Mouse (Mus musculus) embryonic facial prominence, embryonic 13.5 days (tissue): ENCODE results near the gene Ypel5. TPM values are rescaled to one million over a fixed set of nuclear protein-coding genes. Genes with fewer than 3 reads are reported as not detected.

Experiments
- ATAC-seq: fragments of 200-750 bp; cut with Nextera tagmentation; 2 replicates; pipeline ENCODE4 v1.8.0; 2017; ENCODE audit warnings: low read depth; ENCODE audit not compliant: insufficient number of reproducible peaks, insufficient read depth, low FRiP score, low TSS enrichment
- H3K27ac ChIP-seq: fragments of 300-500 bp; sonication (generic); 2 replicates; pipeline ENCODE4 v1.5.1; 2015; ENCODE audit warnings: moderate library complexity, mild to moderate bottlenecking, inconsistent platforms
- H3K27me3 ChIP-seq: fragments of 300-500 bp; sonication (generic); 2 replicates; pipeline ENCODE4 v1.6.1; 2015; ENCODE audit warnings: mild to moderate bottlenecking, inconsistent platforms
- H3K36me3 ChIP-seq: fragments of 300-500 bp; sonication (generic); 2 replicates; pipeline ENCODE4 v1.6.1; 2015; ENCODE audit warnings: mild to moderate bottlenecking, inconsistent platforms
- H3K4me1 ChIP-seq: fragments of 300-500 bp; sonication (generic); 2 replicates; pipeline ENCODE4 v1.6.1; 2015; ENCODE audit warnings: inconsistent platforms
- H3K4me2 ChIP-seq: fragments of 300-500 bp; sonication (generic); 2 replicates; pipeline ENCODE4 v1.6.1; 2015; ENCODE audit warnings: moderate library complexity, mild to moderate bottlenecking, inconsistent platforms
- H3K4me3 ChIP-seq: fragments of 300-500 bp; sonication (generic); 2 replicates; pipeline ENCODE4 v1.5.1; 2015; ENCODE audit warnings: mild to moderate bottlenecking, inconsistent platforms
- H3K9ac ChIP-seq: fragments of 300-500 bp; sonication (generic); 2 replicates; pipeline ENCODE4 v1.6.1; 2015; ENCODE audit warnings: mild to moderate bottlenecking, inconsistent platforms
- H3K9me3 ChIP-seq: fragments of 300-500 bp; sonication (generic); 2 replicates; pipeline ENCODE4 v1.6.1; 2016; ENCODE audit warnings: inconsistent platforms
- WGBS: fragments of 180-500 bp; shearing (Covaris S2); methylation state at CpG from one replicate; pipeline ENCODE4 v1.1.7; 2015; ENCODE audit warnings: mixed read lengths; 5-methylcytosine and 5-hydroxymethylcytosine counted together
- polyA plus RNA-seq: library from polyadenylated mRNA; unstranded; fragments of >200 nt; fragmentation: Nextera tagmentation; extraction: Ambion mirVana; gene quantifications from 2 replicates; pipeline ENCODE4 v1.2.1, GENCODE M21; 2015

The Ypel5 gene
- polyA plus RNA-seq, 1 experiment from 2014 or later = 48.1 TPM

DNA sequence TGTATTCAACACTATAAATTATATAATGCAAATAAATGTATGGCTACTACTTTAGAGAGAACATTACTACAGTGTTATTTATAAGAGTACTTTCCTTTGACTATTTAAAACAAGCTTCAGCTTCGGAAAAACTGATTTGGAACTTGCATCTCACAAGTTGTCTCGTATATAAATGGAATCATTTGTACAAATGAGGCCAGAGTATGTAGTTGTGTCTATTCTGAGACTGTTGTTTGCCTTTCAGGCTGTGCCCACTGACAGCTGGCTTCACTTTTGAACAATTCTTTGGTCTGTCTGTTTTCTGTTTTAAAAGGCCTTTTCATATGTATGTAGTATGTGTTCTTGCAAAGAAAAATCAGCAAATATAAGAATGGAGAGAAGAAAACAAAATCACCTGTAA lies 16.5 kb upstream of the Ypel5 start:
- Histone ChIP-seq H3K36me3 (no peaks in the 10 kb centered on the region), H3K4me3 (no peak overlapping the region), H3K9me3 (no peaks in the 10 kb centered on the region), H3K4me2 (no peak overlapping the region), H3K27me3 (peaks cover 2% of the 10 kb centered on the region; the same call in 1 of the 2 replicates), H3K27ac (no peak overlapping the region), H3K9ac (no peak overlapping the region), H3K4me1 (peaks cover 5% of the 10 kb centered on the region; the same call in 1 of the 2 replicates)
- no peak for ATAC-seq
- WGBS = 48% methylated on average over 2 of the region's 2 CpGs

- Histone ChIP-seq H3K9ac (no peak overlapping the region), H3K4me3 (no peak overlapping the region), H3K4me2 (no peak overlapping the region), H3K9me3 (no peaks in the 10 kb centered on the region), H3K27ac (no peak overlapping the region), H3K36me3 (no peaks in the 10 kb centered on the region), H3K27me3 (no peaks in the 10 kb centered on the region), H3K4me1 (peaks cover 5% of the 10 kb centered on the region; the same call in 1 of the 2 replicates)
- ATAC-seq = no peak
- 64% methylated on average over 4 of the region's 4 CpGs for WGBS
Observed at GRCm38 (mm10) chr17:72820425-72820824, 15.8 kb upstream of the Ypel5 start.

DNA sequence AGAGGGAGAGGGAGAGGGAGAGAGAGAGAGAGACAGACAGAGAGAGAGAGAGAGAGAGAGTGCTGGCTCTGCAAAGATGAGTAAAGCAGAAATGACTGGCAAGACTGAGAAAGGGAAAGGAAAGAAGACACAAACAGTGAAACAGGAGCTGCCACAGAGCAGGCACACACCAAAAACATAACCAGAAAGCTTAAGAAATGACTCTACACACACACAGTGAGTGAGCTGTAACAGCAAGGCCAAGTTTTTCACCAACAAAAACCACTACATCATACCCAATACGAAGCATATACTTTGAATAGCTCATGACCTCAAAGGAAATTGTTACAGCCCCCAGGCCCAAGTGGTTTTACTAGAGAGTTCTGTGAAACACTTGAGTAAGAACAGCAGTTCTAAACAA lies 14.3 kb upstream of the Ypel5 start:
- no peak overlapping the region for H3K27ac ChIP-seq
- H3K36me3 ChIP-seq = no peaks in the 10 kb centered on the region
- no peak overlapping the region for H3K4me2 ChIP-seq
- ATAC-seq = no peak
- 28% methylated on average over 1 of the region's 1 CpGs for WGBS
- H3K4me3 ChIP-seq = no peak overlapping the region
- no peaks in the 10 kb centered on the region for H3K9me3 ChIP-seq
- H3K4me1 ChIP-seq = peaks cover 5% of the 10 kb centered on the region; the same call in 1 of the 2 replicates
- H3K27me3 ChIP-seq = no peaks in the 10 kb centered on the region
- no peak overlapping the region for H3K9ac ChIP-seq

DNA sequence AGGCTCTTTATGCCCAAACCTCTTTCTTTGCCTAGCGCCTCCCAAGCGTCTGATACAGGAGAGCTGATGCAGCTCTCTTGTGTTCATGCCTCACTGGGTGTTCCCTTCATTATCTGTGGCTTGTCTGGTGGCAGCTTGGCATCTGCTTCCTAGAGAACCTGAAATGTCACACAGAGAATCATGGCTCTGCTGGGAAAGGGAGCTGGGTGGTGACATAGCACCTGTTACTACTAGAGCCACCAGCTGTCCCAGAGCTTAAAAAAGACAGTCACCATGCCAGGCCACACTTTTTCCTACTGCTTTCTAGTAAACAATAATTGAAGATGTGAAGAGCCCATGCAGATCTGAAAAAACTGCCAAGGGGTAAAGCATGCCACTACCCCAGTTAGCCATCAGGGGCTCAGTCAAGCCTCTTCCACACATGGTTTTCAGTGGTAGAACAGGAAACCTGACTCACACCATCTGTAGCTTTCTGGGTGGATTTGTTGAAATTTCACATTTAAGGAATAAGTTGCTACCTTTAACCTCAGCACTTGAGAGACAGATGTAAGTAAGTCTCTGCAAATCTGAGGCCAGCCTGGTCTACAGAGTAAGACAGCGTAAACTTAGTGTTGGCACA lies 9.2 kb upstream of the Ypel5 start:
- 89% methylated on average over 3 of the region's 3 CpGs for WGBS
- no peak overlapping the region for H3K4me2 ChIP-seq
- ATAC-seq = no peak
- no peaks in the 10 kb centered on the region for H3K27me3 ChIP-seq
- H3K4me3 ChIP-seq = no peak overlapping the region
- H3K4me1 ChIP-seq = no peaks in the 10 kb centered on the region
- H3K9me3 ChIP-seq = no peaks in the 10 kb centered on the region
- H3K9ac ChIP-seq = no peak overlapping the region
- no peaks in the 10 kb centered on the region for H3K36me3 ChIP-seq
- no peak overlapping the region for H3K27ac ChIP-seq

DNA sequence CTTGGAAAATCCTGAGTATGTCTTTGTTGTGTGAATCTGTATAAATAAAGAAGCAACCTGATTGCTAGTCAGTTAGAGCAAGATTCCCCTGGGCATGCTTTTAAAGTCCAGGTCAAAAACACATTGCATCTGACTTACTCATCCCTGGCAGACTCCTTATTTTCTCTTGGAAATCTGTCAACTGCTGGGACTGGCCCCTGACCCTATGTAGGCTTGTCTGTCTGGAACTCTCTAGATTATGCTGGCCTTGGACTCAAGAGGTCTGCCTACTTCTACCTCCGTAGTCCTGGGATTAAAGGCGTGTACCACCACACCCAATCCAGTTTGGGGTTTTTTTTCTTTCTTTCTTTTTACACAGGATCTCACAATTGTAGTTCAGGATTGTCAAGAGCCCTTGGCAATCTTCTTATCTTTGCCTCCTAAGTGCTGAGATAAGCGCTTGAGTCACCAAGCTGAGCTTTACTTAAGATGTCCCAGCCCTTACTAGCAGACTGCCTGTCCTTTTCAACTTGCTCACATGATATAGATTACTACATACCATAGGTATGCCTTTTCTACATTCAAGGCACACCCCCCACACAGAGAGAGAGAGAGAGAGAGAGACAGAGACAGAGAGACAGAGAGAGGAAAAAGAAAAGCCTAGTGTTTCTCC lies 8.1 kb upstream of the Ypel5 start:
- Histone ChIP-seq H3K4me3 (no peak overlapping the region), H3K36me3 (no peaks in the 10 kb centered on the region), H3K27me3 (no peaks in the 10 kb centered on the region), H3K9me3 (no peaks in the 10 kb centered on the region), H3K4me1 (no peaks in the 10 kb centered on the region), H3K9ac (no peak overlapping the region), H3K27ac (no peak overlapping the region), H3K4me2 (no peak overlapping the region)
- ATAC-seq = no peak
- WGBS = 85% methylated on average over 3 of the region's 3 CpGs

DNA sequence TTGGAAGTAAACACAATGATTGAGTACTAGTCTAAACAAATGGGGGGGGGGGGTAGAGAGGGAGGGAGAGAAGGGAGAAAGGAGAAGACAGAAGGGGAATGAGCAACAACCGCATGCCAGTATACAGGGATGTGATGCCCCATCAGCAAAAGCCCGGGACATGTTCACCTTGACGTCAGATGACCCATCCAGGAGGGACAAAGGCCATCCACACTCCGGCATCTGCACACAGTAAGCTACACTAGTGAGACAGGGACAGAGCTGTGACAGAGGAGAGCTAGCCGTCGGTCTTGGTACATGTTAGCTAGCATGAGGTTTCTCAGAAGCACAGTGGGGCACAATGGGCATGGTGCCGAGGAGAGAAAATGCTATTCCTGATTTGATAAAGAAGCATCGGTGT lies 7.6 kb upstream of the Ypel5 start:
- Histone ChIP-seq H3K36me3 (no peaks in the 10 kb centered on the region), H3K4me1 (no peaks in the 10 kb centered on the region), H3K9me3 (no peaks in the 10 kb centered on the region), H3K4me2 (no peak overlapping the region), H3K27ac (no peak overlapping the region), H3K27me3 (no peaks in the 10 kb centered on the region), H3K9ac (no peak overlapping the region), H3K4me3 (no peak overlapping the region)
- WGBS = 82% methylated on average over 8 of the region's 8 CpGs
- ATAC-seq = no peak

DNA sequence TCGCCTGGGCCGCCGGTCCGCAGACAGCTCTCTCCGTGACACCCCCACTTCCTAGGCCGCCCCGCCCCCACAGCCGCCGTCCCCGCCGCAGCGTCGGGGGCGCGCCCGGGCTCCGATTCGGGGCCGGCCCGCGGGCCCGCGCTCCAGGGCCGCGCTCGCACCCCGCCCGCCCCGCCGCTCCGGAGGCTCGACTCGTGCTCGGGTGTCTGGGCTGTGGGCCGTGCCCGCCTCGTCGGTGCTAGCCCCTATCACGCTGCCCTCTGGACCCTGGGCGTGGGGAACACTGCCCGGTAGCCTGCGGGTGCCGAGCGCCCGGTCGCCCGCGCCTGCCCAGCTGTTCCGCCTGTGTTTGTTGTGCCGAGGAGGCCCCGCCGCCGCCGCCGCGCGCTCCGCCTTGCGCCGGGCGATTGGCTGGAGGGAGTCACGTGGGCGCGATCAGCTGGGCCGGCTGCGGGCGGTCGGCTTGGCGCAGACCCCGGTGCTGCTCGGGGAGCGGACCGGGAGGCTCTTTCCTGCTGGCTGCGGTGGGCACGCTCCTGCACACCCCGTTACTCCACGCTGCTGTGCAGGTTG lies 973 bp downstream of the Ypel5 start:
- Histone ChIP-seq H3K27me3 (no peaks in the 10 kb centered on the region), H3K4me3 (peak overlapping the region; percentile 90), H3K4me1 (peaks cover 8% of the 10 kb centered on the region), H3K9ac (peak overlapping the region; percentile 96), H3K36me3 (0 out of 2 replicates have a peak, but pooled peaks cover 4% of the 10 kb centered on the region), H3K27ac (peak overlapping the region; percentile 98), H3K4me2 (peak overlapping the region; percentile 73), H3K9me3 (no peaks in the 10 kb centered on the region)
- peak; percentile 59 for ATAC-seq
- under 1% methylated on average over 52 of the region's 77 CpGs for WGBS

DNA sequence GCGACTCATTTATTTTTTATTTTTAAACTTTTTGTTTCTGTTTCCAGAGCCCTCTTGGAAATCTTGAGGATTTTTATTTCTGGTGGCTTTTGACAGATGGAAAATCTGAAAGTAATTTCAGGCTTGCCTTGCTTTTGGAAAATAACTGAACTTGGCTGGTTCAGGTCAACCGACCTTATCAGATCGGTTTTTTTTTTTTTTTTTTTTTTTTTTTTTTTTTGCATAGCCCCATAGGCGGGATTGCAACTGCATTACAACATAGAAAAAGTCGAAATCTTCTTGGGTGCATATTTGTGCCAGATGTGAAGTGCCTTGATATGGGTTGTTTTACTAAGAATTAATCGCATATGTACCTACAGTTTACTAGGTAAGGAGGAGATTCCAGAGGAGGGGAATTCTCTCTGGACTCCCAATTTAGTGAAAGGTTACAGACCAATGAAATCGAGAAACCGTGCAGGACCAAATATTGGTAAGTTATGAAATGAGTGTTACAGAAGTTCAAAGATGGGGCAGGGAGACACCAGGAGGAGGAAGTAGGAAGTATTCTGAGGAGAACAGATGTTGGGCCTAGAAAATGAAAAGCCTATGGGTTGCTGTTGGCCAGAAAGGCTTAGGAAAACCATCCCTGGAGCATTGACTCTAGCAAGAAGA lies 1.7 kb downstream of the Ypel5 start:
- Histone ChIP-seq H3K36me3 (0 out of 2 replicates have a peak, but pooled peaks cover 4% of the 10 kb centered on the region), H3K27ac (peak overlapping the region; percentile 98), H3K4me1 (peaks cover 8% of the 10 kb centered on the region), H3K9me3 (no peaks in the 10 kb centered on the region), H3K9ac (peak overlapping the region; percentile 96), H3K4me2 (peak overlapping the region; percentile 73), H3K4me3 (peak overlapping the region; percentile 90), H3K27me3 (no peaks in the 10 kb centered on the region)
- WGBS = 9% methylated on average over 8 of the region's 8 CpGs
- ATAC-seq = no peak

DNA sequence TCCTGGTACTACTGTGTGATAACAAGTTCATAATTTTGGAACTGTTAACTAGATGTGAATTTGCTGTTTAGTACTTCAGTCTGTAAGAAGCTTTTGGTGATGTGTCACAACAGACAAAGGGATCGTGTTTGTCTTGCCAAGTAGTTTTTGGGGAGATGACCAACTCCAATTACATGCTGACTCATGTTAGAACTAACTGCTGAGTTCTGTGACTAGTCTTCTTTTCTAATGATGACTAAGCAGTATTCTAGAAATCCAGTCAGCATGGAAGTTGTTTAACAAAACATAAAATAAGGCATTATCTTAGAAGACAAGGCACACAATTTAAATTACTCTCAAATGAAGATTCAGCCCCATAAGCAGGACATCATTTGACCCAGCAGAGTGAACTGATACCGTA lies 2.7 kb downstream of the Ypel5 start:
- Histone ChIP-seq H3K27ac (no peak overlapping the region), H3K36me3 (0 out of 2 replicates have a peak, but pooled peaks cover 4% of the 10 kb centered on the region), H3K9ac (no peak overlapping the region), H3K27me3 (no peaks in the 10 kb centered on the region), H3K4me1 (peaks cover 8% of the 10 kb centered on the region), H3K4me2 (no peak overlapping the region), H3K9me3 (no peaks in the 10 kb centered on the region), H3K4me3 (no peak overlapping the region)
- 82% methylated on average over 2 of the region's 2 CpGs for WGBS
- no peak for ATAC-seq

DNA sequence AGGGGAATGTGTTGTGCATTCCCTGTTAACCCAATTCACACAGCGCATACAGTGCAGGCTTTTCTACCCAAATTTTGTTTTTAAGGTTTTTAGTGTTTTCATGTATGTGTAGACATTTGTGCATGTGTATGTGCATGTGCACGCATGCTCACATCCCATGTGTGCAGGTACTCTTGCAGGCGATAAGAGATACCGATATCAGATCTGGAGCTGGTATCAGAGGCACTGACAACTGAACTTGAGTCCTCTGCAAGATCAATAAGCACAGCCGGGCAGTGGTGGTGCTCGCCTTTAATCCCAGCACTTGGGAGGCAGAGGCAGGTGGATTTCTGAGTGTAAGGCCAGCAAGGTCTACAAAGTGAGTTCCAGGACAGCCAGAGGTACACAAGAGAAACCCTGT lies 8.1 kb downstream of the Ypel5 start:
- ATAC-seq = no peak
- peaks cover 13% of the 10 kb centered on the region for H3K36me3 ChIP-seq
- H3K9ac ChIP-seq = no peak overlapping the region
- WGBS = 94% methylated on average over 6 of the region's 6 CpGs
- no peak overlapping the region for H3K4me2 ChIP-seq
- H3K27ac ChIP-seq = no peak overlapping the region
- no peaks in the 10 kb centered on the region for H3K9me3 ChIP-seq
- H3K4me3 ChIP-seq = no peak overlapping the region
- H3K27me3 ChIP-seq = no peaks in the 10 kb centered on the region
- no peaks in the 10 kb centered on the region for H3K4me1 ChIP-seq

GRCm38 (mm10) chr17:72844949-72845490 lies 8.8 kb downstream of the Ypel5 start:
- Histone ChIP-seq H3K9me3 (no peaks in the 10 kb centered on the region), H3K27ac (no peak overlapping the region), H3K4me1 (no peaks in the 10 kb centered on the region), H3K9ac (no peak overlapping the region), H3K4me2 (no peak overlapping the region), H3K4me3 (no peak overlapping the region), H3K36me3 (peaks cover 13% of the 10 kb centered on the region), H3K27me3 (no peaks in the 10 kb centered on the region)
- WGBS = 84% methylated on average over 7 of the region's 7 CpGs
- no peak for ATAC-seq
